Mouse (Mus musculus): ENCODE results near the gene Ormdl3. TPM values are rescaled to one million over a fixed set of nuclear protein-coding genes. Genes with fewer than 3 reads are reported as not detected.
"Not testable (repeated sequence)": the region's sequence is repeated elsewhere in the genome, so short reads cannot be mapped to it uniquely, and the experiment has no call there.

Gene Ormdl3
- polyA plus RNA-seq (2012; rRNA removed) = 96.2 and 111 TPM in 2 replicates

GRCm38 (mm10) chr11:98586892-98587563 is at the start of gene Ormdl3:
Gene Ormdl3 (minus strand): TSS chr11:98587368.
- H3K4me1 ChIP-seq (ENCODE audit: control insufficient read depth, insufficient read depth, low read length) = peaks cover 5% of the 10 kb centered on the region
- no peaks in the 10 kb centered on the region for H3K27me3 ChIP-seq (ENCODE audit: control insufficient read depth, insufficient read depth, low read length)
- H3K4me3 ChIP-seq (ENCODE audit: control insufficient read depth, low read depth, low read length) = peak within 1 kb of the TSS; percentile 88
- H3K27ac ChIP-seq (ENCODE audit: control insufficient read depth, insufficient read depth, low read depth, low read length) = peak within 1 kb of the TSS; percentile 83
- TF ChIP-seq CTCF (IDR thresholded peaks at IDR 0.05; ENCODE audit: control insufficient read depth, insufficient read depth, insufficient replicate concordance, low read depth, low read length) (no peak), POLR2A (IDR thresholded peaks at IDR 0.05; ENCODE audit: control insufficient read depth, low read depth, low read length) (peak; percentile 64)
- no peaks in the 10 kb centered on the region for H3K36me3 ChIP-seq (ENCODE audit: control insufficient read depth, insufficient read depth, low read length)

GRCm38 (mm10) chr11:98635312-98635970 is 48.3 kb upstream of the Ormdl3 start:
- not testable (repeated sequence) for H3K36me3 ChIP-seq (ENCODE audit: control insufficient read depth, insufficient read depth, low read length); H3K27me3 ChIP-seq (ENCODE audit: control insufficient read depth, insufficient read depth, low read length); H3K27ac ChIP-seq (ENCODE audit: control insufficient read depth, insufficient read depth, low read depth, low read length); H3K4me1 ChIP-seq (ENCODE audit: control insufficient read depth, insufficient read depth, low read length)
- TF ChIP-seq CTCF (IDR thresholded peaks at IDR 0.05; ENCODE audit: control insufficient read depth, insufficient read depth, insufficient replicate concordance, low read depth, low read length) = peak; percentile 39; the same call in 1 of the 2 replicates
- H3K4me3 ChIP-seq (ENCODE audit: control insufficient read depth, low read depth, low read length) = peak overlapping the region; percentile 34

GRCm38 (mm10) chr11:98630646-98631045 is 43.5 kb upstream of the Ormdl3 start:
- no peaks in the 10 kb centered on the region for H3K4me1 ChIP-seq (ENCODE audit: control insufficient read depth, insufficient read depth, low read length)
- no peak for TF ChIP-seq CTCF (IDR thresholded peaks at IDR 0.05; ENCODE audit: control insufficient read depth, insufficient read depth, insufficient replicate concordance, low read depth, low read length)
- TF ChIP-seq POLR2A (IDR thresholded peaks at IDR 0.05; ENCODE audit: control insufficient read depth, low read depth, low read length) = no peak
- H3K36me3 ChIP-seq (ENCODE audit: control insufficient read depth, insufficient read depth, low read length) = no peaks in the 10 kb centered on the region
- no peaks in the 10 kb centered on the region for H3K27me3 ChIP-seq (ENCODE audit: control insufficient read depth, insufficient read depth, low read length)
- H3K27ac ChIP-seq (ENCODE audit: control insufficient read depth, insufficient read depth, low read depth, low read length) = no peak overlapping the region
- no peak overlapping the region for H3K4me3 ChIP-seq (ENCODE audit: control insufficient read depth, low read depth, low read length)

GRCm38 (mm10) chr11:98628706-98629105 is 41.5 kb upstream of the Ormdl3 start:
- Histone ChIP-seq H3K36me3 (ENCODE audit: control insufficient read depth, insufficient read depth, low read length) (no peaks in the 10 kb centered on the region), H3K4me3 (ENCODE audit: control insufficient read depth, low read depth, low read length) (no peak overlapping the region), H3K4me1 (ENCODE audit: control insufficient read depth, insufficient read depth, low read length) (no peaks in the 10 kb centered on the region), H3K27ac (ENCODE audit: control insufficient read depth, insufficient read depth, low read depth, low read length) (no peak overlapping the region), H3K27me3 (ENCODE audit: control insufficient read depth, insufficient read depth, low read length) (no peaks in the 10 kb centered on the region)
- no peak for TF ChIP-seq CTCF (IDR thresholded peaks at IDR 0.05; ENCODE audit: control insufficient read depth, insufficient read depth, insufficient replicate concordance, low read depth, low read length)
- no peak for TF ChIP-seq POLR2A (IDR thresholded peaks at IDR 0.05; ENCODE audit: control insufficient read depth, low read depth, low read length)

GRCm38 (mm10) chr11:98625611-98626410 is 38.6 kb upstream of the Ormdl3 start, which contains the start of the genes Gm12355 and Gsdma3:
Gene Gm12355 (minus strand): TSS chr11:98625661.
Gene Gsdma3 (plus strand): TSS chr11:98626360.
- no peak within 1 kb of the TSS for H3K27ac ChIP-seq (ENCODE audit: control insufficient read depth, insufficient read depth, low read depth, low read length)
- H3K4me1 ChIP-seq (ENCODE audit: control insufficient read depth, insufficient read depth, low read length) = no peaks in the 10 kb centered on the region
- H3K27me3 ChIP-seq (ENCODE audit: control insufficient read depth, insufficient read depth, low read length) = no peaks in the 10 kb centered on the region
- H3K36me3 ChIP-seq (ENCODE audit: control insufficient read depth, insufficient read depth, low read length) = no peaks in the 10 kb centered on the region
- no peak within 1 kb of the TSS for H3K4me3 ChIP-seq (ENCODE audit: control insufficient read depth, low read depth, low read length)
- TF ChIP-seq CTCF (IDR thresholded peaks at IDR 0.05; ENCODE audit: control insufficient read depth, insufficient read depth, insufficient replicate concordance, low read depth, low read length) = no peak
- no peak for TF ChIP-seq POLR2A (IDR thresholded peaks at IDR 0.05; ENCODE audit: control insufficient read depth, low read depth, low read length)

- H3K27ac ChIP-seq (ENCODE audit: control insufficient read depth, insufficient read depth, low read depth, low read length); H3K36me3 ChIP-seq (ENCODE audit: control insufficient read depth, insufficient read depth, low read length); H3K4me3 ChIP-seq (ENCODE audit: control insufficient read depth, low read depth, low read length); H3K4me1 ChIP-seq (ENCODE audit: control insufficient read depth, insufficient read depth, low read length); H3K27me3 ChIP-seq (ENCODE audit: control insufficient read depth, insufficient read depth, low read length): not testable (repeated sequence)
Observed at GRCm38 (mm10) chr11:98624381-98624780, 37.2 kb upstream of the Ormdl3 start.

- not testable (repeated sequence) for H3K27ac ChIP-seq (ENCODE audit: control insufficient read depth, insufficient read depth, low read depth, low read length); H3K4me1 ChIP-seq (ENCODE audit: control insufficient read depth, insufficient read depth, low read length); H3K27me3 ChIP-seq (ENCODE audit: control insufficient read depth, insufficient read depth, low read length); H3K36me3 ChIP-seq (ENCODE audit: control insufficient read depth, insufficient read depth, low read length); H3K4me3 ChIP-seq (ENCODE audit: control insufficient read depth, low read depth, low read length)
Observed at GRCm38 (mm10) chr11:98623981-98624380, 36.8 kb upstream of the Ormdl3 start.

Data from testis, adult 2 months (tissue).